Mouse (Mus musculus) E14TG2a.4 (cell line): ENCODE measurements around the gene Phf6.

Experiments used
- CTCF ChIP-seq: conservative IDR thresholded peaks from 2 replicates; pipeline ENCODE4 v1.5.1; 2014; ENCODE audit warnings: low read length
- POU5F1 ChIP-seq: IDR thresholded peaks from 2 replicates; pipeline ENCODE4 v1.6.1; 2014; ENCODE audit warnings: low read length, borderline replicate concordance

GRCm38 (mm10) chrX:53006062-53006461 lies 94.0 kb downstream of the Phf6 start:
- peak; percentile 79 for TF ChIP-seq CTCF
- no peak for TF ChIP-seq POU5F1
